Mouse (Mus musculus): ENCODE data around the gene Nup214. TPM values are rescaled to one million over a fixed set of nuclear protein-coding genes. Genes with fewer than 3 reads are reported as not detected.
A peak's percentile ranks its signal among the peaks of the same experiment; 100 is the strongest.

The Nup214 gene
- polyA plus RNA-seq, 1 experiment from 2014 or later, result 87.4 TPM

GRCm38 (mm10) chr2:32063451-32064151 is 89.4 kb downstream of the Nup214 start:
- no peak overlapping the region for H3K4me3 ChIP-seq (replicated peaks)
- 88% methylated on average over 7 of the region's 7 CpGs for WGBS

GRCm38 (mm10) chr2:32064913-32065312 is 90.7 kb downstream of the Nup214 start:
- Histone ChIP-seq H3K4me1 (peaks cover 5% of the 10 kb centered on the region; the same call in 1 of the 2 replicates), H3K27me3 (peaks cover 8% of the 10 kb centered on the region; the same call in 1 of the 2 replicates), H3K27ac (no peak overlapping the region), H3K36me3 (replicated peaks) (no peaks in the 10 kb centered on the region), H3K4me2 (no peak overlapping the region), H3K9me3 (no peaks in the 10 kb centered on the region), H3K9ac (no peak overlapping the region; the same call in 1 of the 2 replicates), H3K4me3 (replicated peaks) (no peak overlapping the region)
- no peak for ATAC-seq (ENCODE audit: low FRiP score)
- 72% methylated on average over 13 of the region's 13 CpGs for WGBS

More at GRCm38 (mm10) chr2:32063451-32064151, 89.4 kb downstream of the Nup214 start:
- Histone ChIP-seq H3K27ac (no peak overlapping the region), H3K9me3 (no peaks in the 10 kb centered on the region), H3K9ac (no peak overlapping the region), H3K27me3 (no peaks in the 10 kb centered on the region), H3K36me3 (replicated peaks) (no peaks in the 10 kb centered on the region), H3K4me1 (peaks cover under 1% of the 10 kb centered on the region; the same call in 1 of the 2 replicates), H3K4me2 (no peak overlapping the region)
- no peak for ATAC-seq (ENCODE audit: low FRiP score)

- Histone ChIP-seq H3K4me1 (peaks cover 5% of the 10 kb centered on the region; the same call in 1 of the 2 replicates), H3K9me3 (no peaks in the 10 kb centered on the region), H3K27me3 (peaks cover 8% of the 10 kb centered on the region; the same call in 1 of the 2 replicates), H3K4me3 (replicated peaks) (no peak overlapping the region), H3K4me2 (no peak overlapping the region), H3K9ac (no peak overlapping the region), H3K27ac (no peak overlapping the region), H3K36me3 (replicated peaks) (no peaks in the 10 kb centered on the region)
- ATAC-seq (ENCODE audit: low FRiP score), result no peak
- WGBS, result 82% methylated on average over 5 of the region's 5 CpGs
Measured at GRCm38 (mm10) chr2:32065371-32065791, 91.1 kb downstream of the Nup214 start.

GRCm38 (mm10) chr2:32066005-32066404 is 91.8 kb downstream of the Nup214 start:
- peaks cover 5% of the 10 kb centered on the region; the same call in 1 of the 2 replicates for H3K4me1 ChIP-seq
- H3K27ac ChIP-seq, result no peak overlapping the region
- no peak overlapping the region for H3K4me3 ChIP-seq (replicated peaks)
- no peak overlapping the region for H3K9ac ChIP-seq
- H3K27me3 ChIP-seq, result peaks cover 8% of the 10 kb centered on the region; the same call in 1 of the 2 replicates
- no peak overlapping the region for H3K4me2 ChIP-seq
- H3K9me3 ChIP-seq, result no peaks in the 10 kb centered on the region
- H3K36me3 ChIP-seq (replicated peaks), result no peaks in the 10 kb centered on the region
- no peak for ATAC-seq (ENCODE audit: low FRiP score)
- WGBS, result 76% methylated on average over 4 of the region's 4 CpGs

- Histone ChIP-seq H3K36me3 (replicated peaks) (no peaks in the 10 kb centered on the region), H3K9ac (no peak overlapping the region), H3K4me1 (peaks cover 5% of the 10 kb centered on the region; the same call in 1 of the 2 replicates), H3K4me2 (peak overlapping the region; percentile 21; the same call in 1 of the 2 replicates), H3K27me3 (peaks cover 8% of the 10 kb centered on the region; the same call in 1 of the 2 replicates), H3K9me3 (no peaks in the 10 kb centered on the region), H3K27ac (no peak overlapping the region), H3K4me3 (replicated peaks) (no peak overlapping the region)
- 54% methylated on average over 31 of the region's 31 CpGs for WGBS
- ATAC-seq (ENCODE audit: low FRiP score), result no peak
Measured at GRCm38 (mm10) chr2:32068811-32069607, 94.8 kb downstream of the Nup214 start.

GRCm38 (mm10) chr2:32070747-32071146 is 96.5 kb downstream of the Nup214 start:
- Histone ChIP-seq H3K4me2 (no peak overlapping the region), H3K36me3 (replicated peaks) (no peaks in the 10 kb centered on the region), H3K4me1 (peaks cover 5% of the 10 kb centered on the region; the same call in 1 of the 2 replicates), H3K4me3 (replicated peaks) (no peak overlapping the region), H3K9me3 (no peaks in the 10 kb centered on the region), H3K9ac (no peak overlapping the region), H3K27ac (no peak overlapping the region), H3K27me3 (peaks cover 8% of the 10 kb centered on the region; the same call in 1 of the 2 replicates)
- 93% methylated on average over 10 of the region's 10 CpGs for WGBS
- no peak for ATAC-seq (ENCODE audit: low FRiP score)

- Histone ChIP-seq H3K27ac (no peak overlapping the region), H3K4me1 (no peaks in the 10 kb centered on the region), H3K27me3 (peaks cover 3% of the 10 kb centered on the region; the same call in 1 of the 2 replicates), H3K4me3 (replicated peaks) (no peak overlapping the region), H3K9me3 (no peaks in the 10 kb centered on the region), H3K4me2 (no peak overlapping the region), H3K9ac (no peak overlapping the region), H3K36me3 (replicated peaks) (no peaks in the 10 kb centered on the region)
- no peak for ATAC-seq (ENCODE audit: low FRiP score)
- 69% methylated on average over 8 of the region's 8 CpGs for WGBS
Measured at GRCm38 (mm10) chr2:32074404-32074803, 100.2 kb downstream of the Nup214 start.

- 64% methylated on average over 7 of the region's 7 CpGs for WGBS
- Histone ChIP-seq H3K4me3 (replicated peaks) (no peak overlapping the region), H3K9ac (no peak overlapping the region), H3K27me3 (peaks cover 2% of the 10 kb centered on the region; the same call in 1 of the 2 replicates), H3K36me3 (replicated peaks) (no peaks in the 10 kb centered on the region), H3K4me1 (no peaks in the 10 kb centered on the region), H3K4me2 (no peak overlapping the region), H3K27ac (no peak overlapping the region), H3K9me3 (no peaks in the 10 kb centered on the region)
- no peak for ATAC-seq (ENCODE audit: low FRiP score)
Measured at GRCm38 (mm10) chr2:32075368-32075767, 101.1 kb downstream of the Nup214 start.

- Histone ChIP-seq H3K4me2 (no peak overlapping the region), H3K4me1 (no peaks in the 10 kb centered on the region; the same call in 1 of the 2 replicates), H3K36me3 (replicated peaks) (no peaks in the 10 kb centered on the region), H3K4me3 (replicated peaks) (no peak overlapping the region), H3K9ac (no peak overlapping the region), H3K27ac (no peak overlapping the region), H3K9me3 (no peaks in the 10 kb centered on the region), H3K27me3 (peaks cover 23% of the 10 kb centered on the region)
- no peak for ATAC-seq (ENCODE audit: low FRiP score)
- 86% methylated on average over 10 of the region's 10 CpGs for WGBS
Measured at GRCm38 (mm10) chr2:32077744-32078143, 103.5 kb downstream of the Nup214 start.

GRCm38 (mm10) chr2:32078522-32078921 is 104.3 kb downstream of the Nup214 start:
- Histone ChIP-seq H3K4me2 (no peak overlapping the region), H3K27ac (no peak overlapping the region), H3K4me3 (replicated peaks) (no peak overlapping the region), H3K27me3 (peaks cover 30% of the 10 kb centered on the region), H3K9me3 (no peaks in the 10 kb centered on the region), H3K9ac (no peak overlapping the region), H3K4me1 (peaks cover 6% of the 10 kb centered on the region), H3K36me3 (replicated peaks) (no peaks in the 10 kb centered on the region)
- ATAC-seq (ENCODE audit: low FRiP score), result no peak
- 56% methylated on average over 8 of the region's 8 CpGs for WGBS

- Histone ChIP-seq H3K4me2 (no peak overlapping the region), H3K9me3 (no peaks in the 10 kb centered on the region), H3K4me3 (replicated peaks) (no peak overlapping the region), H3K4me1 (peaks cover 14% of the 10 kb centered on the region), H3K36me3 (replicated peaks) (no peaks in the 10 kb centered on the region), H3K9ac (no peak overlapping the region), H3K27ac (no peak overlapping the region), H3K27me3 (peaks cover 38% of the 10 kb centered on the region)
- WGBS, result 91% methylated on average over 14 of the region's 14 CpGs
- ATAC-seq (ENCODE audit: low FRiP score), result no peak
Measured at GRCm38 (mm10) chr2:32079191-32079725, 105.0 kb downstream of the Nup214 start.

GRCm38 (mm10) chr2:32080681-32081080 is 106.4 kb downstream of the Nup214 start:
- 85% methylated on average over 3 of the region's 3 CpGs for WGBS
- peaks cover 52% of the 10 kb centered on the region for H3K27me3 ChIP-seq

More at GRCm38 (mm10) chr2:32080681-32081080, 106.4 kb downstream of the Nup214 start:
- Histone ChIP-seq H3K27ac (no peak overlapping the region; the same call in 1 of the 2 replicates), H3K9me3 (no peaks in the 10 kb centered on the region), H3K4me2 (no peak overlapping the region), H3K9ac (no peak overlapping the region), H3K4me1 (peaks cover 16% of the 10 kb centered on the region), H3K4me3 (replicated peaks) (no peak overlapping the region), H3K36me3 (replicated peaks) (no peaks in the 10 kb centered on the region)
- no peak for ATAC-seq (ENCODE audit: low FRiP score)

All from forebrain, embryonic 12.5 days (tissue).